Mouse (Mus musculus) ES-E14 (cell line): ENCODE data around the gene Hist1h3e. TPM values are rescaled to one million over a fixed set of nuclear protein-coding genes. Genes with fewer than 3 reads are reported as not detected.
A peak's percentile ranks its signal among the peaks of the same experiment; 100 is the strongest.
"Not testable (repeated sequence)": the region's sequence is repeated elsewhere in the genome, so short reads cannot be mapped to it uniquely, and the experiment has no call there.

Source experiments
- DNase-seq: peaks from one replicate; pipeline ENCODE4 v3.0.0-alpha.2; 2013; ENCODE audit warnings: low read depth, low spot score
- H3K27ac ChIP-seq: 2 replicates; pipeline ENCODE4 v1.5.1; 2012; ENCODE audit warnings: low read depth, mild to moderate bottlenecking, low read length, moderate library complexity, mixed read lengths; ENCODE audit not compliant: poor library complexity, insufficient read depth, severe bottlenecking
- H3K36me3 ChIP-seq: 2 replicates; pipeline ENCODE4 v1.6.1; 2012; ENCODE audit warnings: mild to moderate bottlenecking, low read length, moderate library complexity, mixed read lengths; ENCODE audit not compliant: control insufficient read depth, poor library complexity, insufficient read depth, severe bottlenecking
- H3K4me1 ChIP-seq, 2 experiments: fragments of 150-350 bp in 1 of 2; sonication (generic) in 1 of 2; 2 replicates each; pipeline ENCODE4 v1.6.1; 2012; ENCODE audit warnings: low read length in 2 of 2, mild to moderate bottlenecking in 1 of 2, mixed read lengths in 1 of 2; ENCODE audit not compliant: control insufficient read depth in 2 of 2, insufficient read depth in 2 of 2, poor library complexity in 1 of 2
- H3K4me3 ChIP-seq, 2 experiments: fragments of 150-350 bp in 1 of 2; sonication (generic) in 1 of 2; 2 replicates each; pipeline ENCODE4 v1.5.1; 2012; ENCODE audit warnings: low read length in 2 of 2, low read depth in 1 of 2, mild to moderate bottlenecking in 1 of 2, mixed read lengths in 1 of 2; ENCODE audit not compliant: insufficient read depth in 1 of 2, poor library complexity in 1 of 2, severe bottlenecking in 1 of 2
- H3K9ac ChIP-seq: 2 replicates; pipeline ENCODE4 v1.6.1; 2012; ENCODE audit warnings: low read depth, mild to moderate bottlenecking, low read length, mixed read lengths; ENCODE audit not compliant: poor library complexity, insufficient read depth, severe bottlenecking
- H3K9me3 ChIP-seq: fragments of 150-350 bp; sonication (generic); 2 replicates; pipeline ENCODE4 v1.6.1; 2012; ENCODE audit warnings: low read depth, mild to moderate bottlenecking, low read length; ENCODE audit not compliant: control insufficient read depth, insufficient read depth
- CHD2 ChIP-seq: IDR thresholded peaks from 2 replicates; pipeline ENCODE4 v1.6.1; 2014; ENCODE audit warnings: mild to moderate bottlenecking, low read depth, low read length, inconsistent platforms
- HCFC1 ChIP-seq: IDR thresholded peaks from 2 replicates; pipeline ENCODE4 v1.6.1; 2012; ENCODE audit warnings: low read length, inconsistent platforms, borderline replicate concordance; ENCODE audit not compliant: insufficient read depth
- in situ Hi-C, 2 experiments: fragments of 600-800 bp; cut with MboI; formaldehyde crosslinking; loops; one replicate each; pipeline ENCODE4 v1.15.1; 2025; ENCODE audit warnings: low sequenced_read_pairs in 2 of 2, inconsistent platforms in 1 of 2; ENCODE audit not compliant: unreplicated experiment in 2 of 2
- total RNA-seq: library from RNA; depleted of rRNA; stranded (reverse); fragments of 300-350 nt; gene quantifications from 2 replicates; pipeline ENCODE4 v1.2.3, GENCODE M21; 2012

The Hist1h3e gene
- total RNA-seq, 1 experiment, result 864 TPM

DNA sequence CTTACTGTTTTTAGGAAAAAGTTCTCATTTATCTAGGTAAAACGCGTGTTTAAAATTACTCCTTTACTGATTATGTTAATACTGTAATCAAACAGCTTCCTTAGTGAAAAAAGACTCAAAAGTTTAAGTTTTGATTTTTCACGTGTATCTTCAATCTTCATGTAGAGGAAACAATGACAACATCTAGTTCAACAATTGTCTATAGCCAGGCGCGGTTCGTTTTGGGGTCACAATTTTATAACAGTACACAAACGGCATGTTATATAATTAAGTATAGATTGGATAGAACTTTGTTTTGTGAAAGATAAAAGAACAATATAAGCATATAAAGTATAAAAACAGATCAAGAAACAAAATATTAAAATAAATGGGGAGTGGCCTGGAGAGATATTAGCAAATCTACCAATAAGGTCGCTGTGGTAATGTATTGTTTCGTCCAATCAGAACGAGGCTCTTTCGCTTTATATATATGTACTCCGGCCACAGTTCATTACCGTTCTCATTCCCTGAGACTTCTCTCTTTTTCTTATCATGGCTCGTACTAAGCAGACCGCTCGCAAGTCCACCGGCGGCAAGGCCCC is 13.2 kb upstream of the Hist1h3e start, which contains the start of gene Hist1h3d:
Gene Hist1h3d (plus strand): TSS at position 493 of the 581 bp plus-strand sequence.
- TF ChIP-seq CHD2 (0 out of 2 replicates have a peak, but pooled peaks have one; percentile 23), HCFC1 (no peak)
- DNase-seq, result no peak

DNA sequence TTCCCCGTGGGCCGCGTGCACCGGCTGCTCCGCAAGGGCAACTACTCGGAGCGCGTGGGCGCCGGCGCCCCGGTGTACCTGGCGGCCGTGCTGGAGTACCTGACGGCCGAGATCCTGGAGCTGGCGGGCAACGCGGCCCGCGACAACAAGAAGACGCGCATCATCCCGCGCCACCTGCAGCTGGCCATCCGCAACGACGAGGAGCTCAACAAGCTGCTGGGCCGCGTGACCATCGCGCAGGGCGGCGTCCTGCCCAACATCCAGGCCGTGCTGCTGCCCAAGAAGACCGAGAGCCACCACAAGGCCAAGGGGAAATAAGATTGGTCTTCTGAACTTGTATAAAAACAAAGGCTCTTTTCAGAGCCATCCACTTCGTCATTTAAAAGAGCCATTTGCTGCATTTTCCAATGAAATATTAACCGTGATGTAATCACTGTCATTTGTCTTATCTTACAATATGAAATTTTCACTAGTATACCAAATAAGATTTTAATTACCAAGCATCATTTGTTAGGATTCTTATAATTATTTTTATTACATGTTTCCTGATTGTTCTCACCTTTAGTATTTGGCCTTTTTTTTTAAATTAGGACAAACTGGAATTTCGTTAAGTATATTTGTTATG is 12.5 kb upstream of the Hist1h3e start:
- peak overlapping the region; percentile 78; the same call in 1 of the 2 replicates for H3K9ac ChIP-seq
- H3K4me3 ChIP-seq, result peak overlapping the region; percentile 40 to 56
- in situ Hi-C loops, result loop anchor here (25.0 kb wide), 2 partner anchors 1537 to 1837 kb away; partner anchors contain the start of genes Hist1h4j (in 2 of the 2), Hist1h2ag (in 1 of the 2), Hist1h2ah (in 1 of the 2) and Hist1h2bj (in 1 of the 2)
- not testable (repeated sequence) for DNase-seq, H3K4me1 ChIP-seq, H3K36me3 ChIP-seq, H3K9me3 ChIP-seq
- H3K27ac ChIP-seq, result peak overlapping the region; percentile 55; the same call in 1 of the 2 replicates

More for the DNA sequence above, 13.2 kb upstream of the Hist1h3e start, which contains the start of gene Hist1h3d:
- Histone ChIP-seq H3K27ac (peak within 1 kb of the TSS; percentile 80), H3K36me3 (no peaks in the 10 kb centered on the region), H3K9ac (peak within 1 kb of the TSS; percentile 83), H3K9me3 (no peaks in the 10 kb centered on the region), H3K4me3 (peak within 1 kb of the TSS; percentile 70 to 74), H3K4me1 (no peaks in the 10 kb centered on the region)
- in situ Hi-C loops, result no loop called here

DNA sequence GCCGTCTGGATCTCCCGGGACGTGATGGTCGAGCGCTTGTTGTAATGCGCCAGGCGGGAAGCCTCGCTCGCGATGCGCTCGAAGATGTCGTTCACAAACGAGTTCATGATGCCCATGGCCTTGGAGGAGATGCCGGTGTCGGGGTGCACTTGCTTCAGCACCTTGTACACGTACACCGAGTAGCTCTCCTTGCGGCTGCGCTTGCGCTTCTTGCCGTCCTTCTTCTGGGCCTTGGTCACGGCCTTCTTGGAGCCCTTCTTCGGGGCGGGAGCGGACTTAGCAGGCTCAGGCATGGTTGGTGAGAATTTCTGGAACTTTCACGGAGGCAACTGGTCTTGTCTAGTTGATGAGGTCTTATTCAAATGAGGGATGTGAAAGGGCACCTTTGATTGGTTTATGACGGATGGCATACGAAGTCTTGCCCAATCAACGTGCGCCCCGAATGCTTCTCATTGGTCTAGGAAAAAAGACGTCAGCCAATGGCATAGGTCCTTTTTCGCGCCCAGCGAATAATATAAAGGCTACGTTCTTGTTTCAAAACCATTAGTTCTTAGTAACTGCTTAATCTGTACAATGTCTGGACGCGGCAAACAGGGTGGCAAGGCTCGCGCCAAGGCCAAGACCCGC is 11.8 kb upstream of the Hist1h3e start, which contains the start of the genes Hist1h2bf and Hist1h2ad:
Gene Hist1h2bf (minus strand): TSS at position 299 of the 627 bp plus-strand sequence.
Gene Hist1h2ad (plus strand): TSS at position 484 of the 627 bp plus-strand sequence.
- in situ Hi-C loops, result loop anchor here (25.0 kb wide), 2 partner anchors 1537 to 1837 kb away; partner anchors contain the start of genes Hist1h4j (in 2 of the 2), Hist1h2ag (in 1 of the 2), Hist1h2ah (in 1 of the 2) and Hist1h2bj (in 1 of the 2)
- peak; percentile 98 for TF ChIP-seq CHD2
- peak within 1 kb of the TSS; percentile 77 for H3K27ac ChIP-seq

DNA sequence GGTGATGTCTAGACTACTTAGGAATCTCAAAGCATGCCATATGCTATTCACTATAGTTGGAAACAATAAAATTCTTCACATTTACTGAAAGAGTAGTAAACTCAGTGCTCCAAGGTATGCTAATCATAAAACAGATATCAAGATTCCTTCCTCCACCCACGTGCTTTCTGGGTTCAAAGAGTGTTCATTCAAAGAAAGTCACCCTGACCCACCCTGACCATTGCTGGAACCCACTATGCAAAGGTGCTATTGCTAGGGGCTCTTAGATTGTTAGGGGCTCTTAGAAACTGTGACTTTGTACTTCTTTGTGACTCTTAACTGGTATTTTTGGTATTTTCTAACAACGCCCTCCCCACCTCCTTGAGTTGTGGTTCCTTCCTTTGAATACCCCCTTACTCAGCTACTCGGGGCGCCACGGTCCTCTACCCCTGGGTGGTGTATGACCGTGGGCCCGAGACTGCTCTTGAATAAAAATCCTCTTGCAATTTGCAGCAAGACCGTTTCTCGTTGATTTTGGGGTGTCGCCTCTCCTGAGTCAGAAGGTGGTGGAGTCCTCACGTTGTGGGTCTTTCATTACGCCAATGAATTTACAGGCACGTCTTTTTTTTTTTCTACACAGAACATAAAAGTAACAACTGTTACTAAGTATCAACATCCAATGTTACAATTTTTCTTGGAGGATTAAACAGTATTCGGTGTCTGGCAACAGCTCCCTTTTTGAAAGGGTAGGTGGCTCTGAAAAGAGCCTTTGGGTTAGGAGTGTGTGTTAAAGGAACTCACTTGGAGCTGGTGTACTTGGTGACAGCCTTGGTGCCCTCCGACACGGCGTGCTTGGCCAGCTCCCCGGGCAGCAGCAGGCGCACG is 11.1 kb upstream of the Hist1h3e start:
- not testable (repeated sequence) for DNase-seq, H3K9me3 ChIP-seq, H3K4me1 ChIP-seq, H3K36me3 ChIP-seq
- in situ Hi-C loops, result loop anchor here (25.0 kb wide), 2 partner anchors 1536 to 1836 kb away; partner anchors contain the start of genes Hist1h4j (in 2 of the 2), Hist1h2ag (in 1 of the 2), Hist1h2ah (in 1 of the 2) and Hist1h2bj (in 1 of the 2)
- Histone ChIP-seq H3K9ac (peak overlapping the region; percentile 85), H3K4me3 (peak overlapping the region; percentile 47 to 56), H3K27ac (peak overlapping the region; percentile 77)

More for the DNA sequence above, 11.8 kb upstream of the Hist1h3e start, which contains the start of the genes Hist1h2bf and Hist1h2ad:
- H3K4me1 ChIP-seq, H3K36me3 ChIP-seq, H3K9me3 ChIP-seq: not testable (repeated sequence)
- H3K9ac ChIP-seq, result peak within 1 kb of the TSS; percentile 85
- peak within 1 kb of the TSS; percentile 47 to 56 for H3K4me3 ChIP-seq
- peak; percentile 97 for DNase-seq
